Mouse (Mus musculus) cerebellum, adult 11-12 months (tissue): ENCODE measurements around the gene Serpinb12.
"Not testable (repeated sequence)": the region's sequence is repeated elsewhere in the genome, so short reads cannot be mapped to it uniquely, and the experiment has no call there.

ENCODE experiments used
- DNase-seq: peaks from one replicate; pipeline ENCODE4 v3.0.0; 2022

Gene Serpinb12

DNA sequence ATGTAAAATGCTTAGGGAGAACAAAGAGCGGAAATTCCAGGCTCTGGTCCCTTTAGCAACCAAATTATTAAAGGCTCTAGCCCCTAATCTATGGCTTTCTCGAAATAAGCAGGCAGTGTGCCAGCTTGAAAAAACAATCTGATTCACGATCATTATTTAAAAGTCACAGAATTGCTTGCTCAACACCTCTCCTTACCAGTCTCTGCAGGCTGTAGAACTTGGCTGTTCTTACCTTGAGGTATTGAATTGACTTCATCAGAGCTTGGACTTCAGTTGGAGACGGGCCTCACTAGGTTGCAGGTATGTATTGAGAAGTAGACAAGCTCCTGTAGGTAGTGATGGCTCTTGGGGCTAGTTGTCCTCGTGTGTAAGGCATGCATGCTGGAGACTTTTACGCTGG lies at the start of gene Serpinb12:
Gene Serpinb12, plus strand, starts transcription at position 185 of the 400 bp plus-strand sequence.
- no peak for DNase-seq

DNA sequence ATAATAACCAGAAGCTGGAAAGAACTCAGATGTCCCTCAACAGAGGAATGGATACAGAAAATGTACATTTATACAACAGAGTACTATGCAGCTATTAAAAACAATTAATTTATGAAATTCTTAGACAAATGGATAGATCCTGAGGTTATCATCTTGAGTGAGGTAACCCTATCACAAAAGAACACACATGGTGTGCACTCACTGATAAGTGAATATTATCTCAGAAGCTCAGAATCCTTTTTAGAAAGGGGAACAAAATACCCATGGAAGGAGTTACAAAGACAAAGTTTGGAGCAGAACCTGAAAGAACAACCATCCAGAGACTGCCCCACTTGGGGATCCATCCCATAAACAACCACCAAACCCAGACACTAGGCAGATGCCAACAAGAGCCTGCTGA lies 39.1 kb upstream of the Serpinb12 start:
- not testable (repeated sequence) for DNase-seq

DNA sequence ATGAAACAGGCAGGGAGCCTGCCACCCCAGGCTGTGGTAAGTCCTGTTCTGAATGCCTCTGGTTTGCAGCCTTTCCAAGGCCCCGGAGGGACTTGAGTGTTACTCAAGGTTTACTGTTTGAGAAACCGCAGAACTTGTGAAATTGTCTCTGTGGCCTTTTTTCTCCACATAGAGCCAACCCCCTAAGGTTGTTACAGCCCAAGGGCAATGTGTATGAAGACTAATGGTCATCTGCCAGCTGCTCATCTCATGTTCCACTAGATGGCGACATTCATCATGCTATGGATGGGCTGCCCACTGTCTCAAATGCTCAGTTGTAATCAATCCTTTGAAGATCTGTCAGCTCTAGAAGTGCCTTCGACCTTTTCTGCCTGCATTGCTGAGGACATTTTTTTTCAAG lies 32.8 kb upstream of the Serpinb12 start:
- no peak for DNase-seq

DNA sequence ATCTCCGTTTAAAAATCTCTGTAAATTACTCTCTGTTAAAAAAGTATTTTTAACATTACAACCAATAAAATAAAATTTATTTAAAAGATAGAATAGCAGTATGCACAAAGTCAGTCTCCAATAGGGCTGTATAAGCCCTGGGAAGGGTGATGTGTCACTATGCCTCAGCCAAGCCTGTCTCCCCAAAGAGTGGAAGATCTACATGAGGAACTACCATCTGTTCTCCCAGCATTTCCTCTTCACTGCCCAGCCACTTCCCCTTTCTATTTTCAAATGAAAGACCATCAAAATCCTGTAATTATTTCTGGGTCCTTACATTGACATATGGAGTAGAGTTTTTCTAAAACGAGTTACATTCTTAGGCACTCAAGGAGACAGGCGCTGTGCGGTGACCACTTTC lies 2.3 kb upstream of the Serpinb12 start:
- DNase-seq = no peak

DNA sequence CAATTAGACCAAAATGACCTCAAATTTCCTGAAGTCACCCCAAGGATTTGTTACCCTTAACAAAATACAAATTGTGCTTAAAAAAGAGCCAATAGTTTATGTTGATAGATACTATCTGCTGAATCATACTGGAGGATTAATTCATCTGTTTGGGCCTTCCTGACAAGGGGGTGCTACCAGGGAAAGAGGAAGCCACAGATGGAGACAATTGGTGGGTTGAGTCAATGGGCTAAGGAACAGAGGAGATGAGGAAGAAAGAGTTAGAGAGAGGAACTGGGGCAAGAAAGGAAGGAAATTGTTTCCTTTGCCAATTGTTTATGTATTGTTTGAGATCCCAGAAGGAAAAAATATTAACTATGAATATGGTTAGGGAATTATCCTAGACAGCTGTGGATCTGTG lies 591 bp upstream of the Serpinb12 start:
- DNase-seq = no peak

DNA sequence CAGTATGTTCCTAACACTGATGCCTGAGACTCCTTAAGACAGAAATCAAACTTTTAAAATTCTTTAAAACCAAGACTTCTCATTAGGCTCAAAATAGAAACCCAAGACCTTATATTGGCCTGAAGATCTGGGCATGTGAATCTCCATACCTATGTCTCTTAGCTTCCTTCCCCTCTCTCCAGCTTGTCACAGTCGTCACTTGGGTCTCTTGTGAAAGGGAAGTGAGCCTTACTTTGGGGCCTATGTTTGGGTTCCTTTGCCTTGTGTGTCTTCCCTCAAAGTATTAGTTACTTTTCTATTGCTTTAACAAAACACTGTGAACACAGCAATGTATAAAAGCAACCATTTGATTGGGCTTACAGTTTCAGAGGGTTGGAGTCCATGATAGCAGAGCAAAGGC lies 13.0 kb downstream of the Serpinb12 start:
- no peak for DNase-seq

- no peak for DNase-seq
These were observed 25.7 kb downstream of the Serpinb12 start for GRCm38 (mm10) chr1:106959981-106960380.

DNA sequence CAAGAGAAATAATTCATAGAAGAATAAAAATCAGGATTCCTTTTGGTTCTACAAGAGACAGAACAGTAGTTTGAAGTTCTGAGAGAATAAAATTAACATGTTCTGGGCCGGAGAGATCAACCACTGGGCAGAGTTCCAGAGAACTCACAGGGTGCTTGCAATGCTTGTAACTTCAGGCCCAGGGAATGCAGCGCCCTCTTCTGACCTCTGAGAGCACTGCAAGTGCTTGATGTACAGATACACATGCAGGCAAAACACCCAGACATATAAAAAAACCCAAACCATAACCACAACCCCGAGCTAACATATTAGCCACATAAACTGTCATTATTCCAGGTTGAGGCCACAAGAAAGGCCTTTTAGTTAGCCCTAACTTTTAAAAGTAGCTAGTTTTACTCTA lies 26.8 kb downstream of the Serpinb12 start:
- DNase-seq = no peak

- no peak for DNase-seq
These were observed 46.4 kb downstream of the Serpinb12 start, which contains the start of gene Serpinb13 for GRCm38 (mm10) chr1:106980684-106981083. Gene Serpinb13, plus strand, starts transcription at chr1:106980984.

- DNase-seq = no peak
These were observed 48.8 kb downstream of the Serpinb12 start for GRCm38 (mm10) chr1:106983092-106983491.

DNA sequence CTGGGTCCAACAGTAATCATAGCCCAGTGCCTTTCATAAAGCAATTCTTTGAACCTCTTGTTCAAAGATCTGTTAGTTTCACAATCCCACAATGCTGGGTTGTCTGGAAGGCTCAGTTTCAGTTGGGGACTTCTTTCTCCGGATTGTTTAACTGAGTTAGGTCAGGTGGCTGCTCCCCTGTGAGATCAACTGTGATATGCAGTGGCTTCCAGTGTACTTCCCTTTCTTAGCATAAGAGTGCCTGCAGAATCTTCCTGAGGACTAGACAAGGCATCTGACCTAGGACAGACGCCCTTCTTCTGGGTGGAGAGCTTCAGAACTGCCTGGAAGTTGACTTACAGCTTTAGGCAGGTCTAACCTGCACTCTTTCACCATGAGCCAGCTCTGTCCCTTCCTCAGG lies 49.6 kb downstream of the Serpinb12 start:
- no peak for DNase-seq

- no peak for DNase-seq
These were observed 66.2 kb downstream of the Serpinb12 start for GRCm38 (mm10) chr1:107000424-107000823.

- DNase-seq = no peak
These were observed 67.5 kb downstream of the Serpinb12 start for GRCm38 (mm10) chr1:107001754-107002153.

DNA sequence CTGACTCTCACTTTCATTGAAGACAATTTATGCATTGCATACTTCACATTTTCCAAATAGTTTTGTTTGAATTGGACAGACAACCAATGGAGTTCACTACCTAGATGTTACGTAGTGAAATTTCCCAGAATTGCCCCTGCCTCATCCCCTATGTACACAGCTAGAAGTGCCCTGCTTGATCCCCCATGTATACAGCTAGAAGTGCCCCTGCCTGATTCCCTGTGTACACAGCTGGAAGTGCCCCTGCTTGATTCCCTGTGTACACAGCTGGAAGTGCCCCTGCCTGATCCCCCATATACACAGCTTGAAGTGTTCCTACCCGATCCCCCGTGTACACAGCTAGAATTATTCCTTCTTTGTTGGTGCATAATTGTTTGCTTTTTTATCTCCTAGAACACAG lies 72.1 kb downstream of the Serpinb12 start:
- no peak for DNase-seq
